Mouse (Mus musculus): ENCODE measurements around the gene Arel1. TPM values are rescaled to one million over a fixed set of nuclear protein-coding genes. Genes with fewer than 3 reads are reported as not detected.

The Arel1 gene
- polyA plus RNA-seq, 1 experiment = 42.1 TPM

DNA sequence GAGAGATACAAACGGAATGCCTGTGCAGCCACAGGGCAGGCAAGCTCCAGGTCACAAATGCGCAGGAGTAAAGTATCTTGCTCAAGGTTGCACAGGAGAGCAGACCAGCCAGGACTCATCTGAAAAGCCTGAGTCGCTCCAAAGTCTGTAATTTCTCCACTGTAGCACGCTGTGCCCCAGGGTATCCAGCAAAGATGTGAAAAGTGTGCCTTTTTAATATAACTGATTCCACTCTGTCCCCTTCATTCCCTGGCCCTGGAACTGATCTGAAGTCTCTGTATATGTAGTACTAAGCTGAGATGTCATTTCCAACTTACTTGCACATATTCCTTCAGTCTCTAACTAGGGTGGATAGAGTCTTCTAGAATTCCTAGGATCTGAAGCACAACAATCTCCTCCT is 87.9 kb downstream of the Arel1 start:
- 88% methylated on average over 4 of the region's 4 CpGs for WGBS
- H3K4me1 ChIP-seq (replicated peaks; ENCODE audit: control insufficient read depth, insufficient read depth, low read length) = no peaks in the 10 kb centered on the region
- TF ChIP-seq POLR2A (IDR thresholded peaks at IDR 0.05; ENCODE audit: control insufficient read depth, extremely low read depth, insufficient read depth, low read length, poor library complexity) (no peak), CTCF (IDR thresholded peaks at IDR 0.05; ENCODE audit: borderline replicate concordance, control insufficient read depth, extremely low read depth, insufficient read depth, low read length, poor library complexity) (no peak)
- DNase-seq = no peak
- no peaks in the 10 kb centered on the region for H3K27me3 ChIP-seq (ENCODE audit: control insufficient read depth, insufficient read depth, low read length)
- no peak overlapping the region for H3K4me3 ChIP-seq (ENCODE audit: control insufficient read depth, insufficient read depth, low read length)
- no peaks in the 10 kb centered on the region for H3K36me3 ChIP-seq (ENCODE audit: control insufficient read depth, insufficient read depth, low read length)
- H3K27ac ChIP-seq (ENCODE audit: control insufficient read depth, insufficient read depth, low read length) = no peak overlapping the region

DNA sequence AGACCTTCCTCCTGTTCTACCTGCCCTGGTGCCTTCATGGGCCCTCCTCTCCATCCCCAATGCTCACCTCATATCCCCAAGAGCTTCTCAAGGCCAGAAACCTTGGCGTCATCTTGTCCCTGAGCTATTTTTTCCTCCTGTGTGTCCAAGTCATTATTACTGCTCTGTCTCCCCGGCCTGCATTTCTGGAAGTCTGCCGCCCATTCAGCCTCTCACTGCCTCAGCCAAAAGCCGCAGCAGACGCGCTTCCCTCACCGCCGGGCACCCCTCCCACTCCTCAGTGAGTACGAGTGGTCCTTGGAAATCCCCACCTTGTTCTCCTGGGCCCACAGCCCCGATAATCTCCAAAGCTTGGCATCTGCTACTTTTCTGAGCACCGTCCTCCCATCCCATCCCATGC is 90.6 kb downstream of the Arel1 start:
- no peaks in the 10 kb centered on the region for H3K36me3 ChIP-seq (ENCODE audit: control insufficient read depth, insufficient read depth, low read length)
- 61% methylated on average over 11 of the region's 11 CpGs for WGBS
- TF ChIP-seq CTCF (IDR thresholded peaks at IDR 0.05; ENCODE audit: borderline replicate concordance, control insufficient read depth, extremely low read depth, insufficient read depth, low read length, poor library complexity) = no peak
- no peak for TF ChIP-seq POLR2A (IDR thresholded peaks at IDR 0.05; ENCODE audit: control insufficient read depth, extremely low read depth, insufficient read depth, low read length, poor library complexity)
- DNase-seq = no peak
- H3K4me1 ChIP-seq (replicated peaks; ENCODE audit: control insufficient read depth, insufficient read depth, low read length) = no peaks in the 10 kb centered on the region; the same call in 1 of the 2 replicates
- H3K27me3 ChIP-seq (ENCODE audit: control insufficient read depth, insufficient read depth, low read length) = peaks cover 13% of the 10 kb centered on the region; the same call in 1 of the 2 replicates
- H3K4me3 ChIP-seq (ENCODE audit: control insufficient read depth, insufficient read depth, low read length) = no peak overlapping the region
- no peak overlapping the region for H3K27ac ChIP-seq (ENCODE audit: control insufficient read depth, insufficient read depth, low read length)

DNA sequence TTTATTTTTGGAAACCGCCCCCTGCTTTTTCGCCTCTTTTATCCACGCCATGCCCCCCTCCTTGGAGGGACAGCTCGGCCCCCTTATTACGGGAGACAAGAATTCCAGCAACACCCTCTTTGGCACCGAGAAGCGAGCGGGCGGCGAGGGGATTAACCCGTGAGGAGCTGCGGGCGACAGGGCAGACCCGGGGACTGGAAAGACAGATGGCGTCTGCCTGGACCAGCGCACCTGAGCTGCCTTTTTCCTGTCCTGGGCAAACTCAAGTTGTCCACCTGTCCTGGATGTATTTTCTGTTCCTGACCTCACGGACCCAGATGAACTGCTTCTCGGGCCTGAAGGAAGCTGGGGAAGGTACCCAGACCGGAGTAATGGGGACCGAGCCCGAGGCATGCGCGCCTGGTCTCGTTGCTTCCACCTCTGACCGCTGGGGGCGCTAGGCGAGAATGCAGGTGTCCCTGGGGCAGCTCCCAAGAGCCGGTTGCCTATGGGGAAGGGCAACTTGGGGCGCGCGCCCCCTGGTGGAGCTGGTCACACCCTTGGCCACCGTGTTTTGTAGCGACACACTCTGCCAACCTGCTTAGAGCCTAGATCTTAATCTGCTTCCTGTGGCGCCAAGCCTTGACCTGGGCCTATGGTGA is 94.1 kb downstream of the Arel1 start, which contains the start of gene Ltbp2:
Gene Ltbp2, minus strand, starts transcription at position 52 of the 641 bp plus-strand sequence.
- peak; percentile 91 for DNase-seq
- no peak within 1 kb of the TSS for H3K27ac ChIP-seq (ENCODE audit: control insufficient read depth, insufficient read depth, low read length)
- H3K27me3 ChIP-seq (ENCODE audit: control insufficient read depth, insufficient read depth, low read length) = peaks cover 17% of the 10 kb centered on the region; the same call in 1 of the 2 replicates
- peak within 1 kb of the TSS; percentile 6 for H3K4me3 ChIP-seq (ENCODE audit: control insufficient read depth, insufficient read depth, low read length)
- peak; percentile 97 for TF ChIP-seq CTCF (IDR thresholded peaks at IDR 0.05; ENCODE audit: borderline replicate concordance, control insufficient read depth, extremely low read depth, insufficient read depth, low read length, poor library complexity)
- no peak for TF ChIP-seq POLR2A (IDR thresholded peaks at IDR 0.05; ENCODE audit: control insufficient read depth, extremely low read depth, insufficient read depth, low read length, poor library complexity)
- no peaks in the 10 kb centered on the region for H3K36me3 ChIP-seq (ENCODE audit: control insufficient read depth, insufficient read depth, low read length)
- 3% methylated on average over 34 of the region's 34 CpGs for WGBS
- no peaks in the 10 kb centered on the region; the same call in 1 of the 2 replicates for H3K4me1 ChIP-seq (replicated peaks; ENCODE audit: control insufficient read depth, insufficient read depth, low read length)

DNA sequence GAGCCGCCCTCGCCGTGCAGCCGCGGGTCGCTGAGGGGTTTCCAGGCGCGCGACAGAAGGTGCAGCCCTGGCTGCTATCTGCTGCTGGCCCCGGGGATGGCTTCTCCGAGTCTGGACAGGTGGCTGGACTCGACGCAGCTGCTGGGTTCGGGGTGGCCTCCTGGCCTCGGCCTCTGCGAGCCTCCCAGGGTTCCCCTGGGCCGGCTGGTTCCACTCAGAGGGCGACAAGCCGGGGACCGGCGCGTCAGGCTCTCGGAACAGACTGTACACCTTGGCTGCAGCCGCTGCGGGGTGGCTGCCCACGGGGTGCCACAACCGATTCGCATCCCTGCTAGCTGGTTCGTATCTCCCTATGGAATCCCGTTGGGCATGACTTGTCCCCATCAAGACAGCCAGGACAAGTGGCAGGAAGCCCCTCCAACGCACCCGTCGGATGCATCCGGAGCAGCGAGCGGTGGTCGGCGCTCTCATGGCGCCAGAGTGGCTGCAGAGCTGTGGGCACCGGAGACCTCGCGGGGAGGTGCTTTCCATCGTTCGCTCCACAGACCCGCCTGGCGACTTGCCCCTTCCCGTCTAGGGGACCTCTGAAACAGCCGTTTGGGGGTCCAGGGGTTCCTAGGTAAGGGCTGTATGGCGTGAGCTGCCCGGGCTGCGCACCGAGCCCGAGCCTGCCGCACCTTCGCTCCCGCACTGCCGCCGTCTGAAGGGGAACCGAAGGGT is 94.8 kb downstream of the Arel1 start:
- no peaks in the 10 kb centered on the region; the same call in 1 of the 2 replicates for H3K4me1 ChIP-seq (replicated peaks; ENCODE audit: control insufficient read depth, insufficient read depth, low read length)
- H3K4me3 ChIP-seq (ENCODE audit: control insufficient read depth, insufficient read depth, low read length) = peak overlapping the region; percentile 6
- H3K27me3 ChIP-seq (ENCODE audit: control insufficient read depth, insufficient read depth, low read length) = peaks cover 17% of the 10 kb centered on the region; the same call in 1 of the 2 replicates
- no peak overlapping the region for H3K27ac ChIP-seq (ENCODE audit: control insufficient read depth, insufficient read depth, low read length)
- H3K36me3 ChIP-seq (ENCODE audit: control insufficient read depth, insufficient read depth, low read length) = no peaks in the 10 kb centered on the region
- no peak for TF ChIP-seq POLR2A (IDR thresholded peaks at IDR 0.05; ENCODE audit: control insufficient read depth, extremely low read depth, insufficient read depth, low read length, poor library complexity)
- no peak for TF ChIP-seq CTCF (IDR thresholded peaks at IDR 0.05; ENCODE audit: borderline replicate concordance, control insufficient read depth, extremely low read depth, insufficient read depth, low read length, poor library complexity)
- WGBS = 2% methylated on average over 59 of the region's 59 CpGs
- peak; percentile 8 for DNase-seq

DNA sequence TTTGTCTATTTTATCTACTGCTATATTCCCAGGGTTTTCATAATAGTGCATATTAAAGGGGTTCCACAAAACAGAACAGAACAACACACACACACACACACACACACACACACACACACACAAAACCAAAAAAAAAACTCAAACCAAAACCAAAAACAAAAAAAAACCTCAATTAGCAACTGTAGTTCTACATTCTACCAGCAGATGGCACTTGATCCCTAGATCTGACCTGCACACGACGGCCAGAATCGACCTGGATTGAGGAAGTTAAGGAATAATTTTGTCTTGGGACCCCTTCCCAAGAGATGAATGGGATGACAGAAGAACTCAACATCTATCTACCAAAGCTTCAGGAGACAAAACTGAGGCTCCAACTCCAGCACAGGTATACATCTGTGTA is 97.3 kb downstream of the Arel1 start:
- H3K4me1 ChIP-seq (replicated peaks; ENCODE audit: control insufficient read depth, insufficient read depth, low read length) = no peaks in the 10 kb centered on the region; the same call in 1 of the 2 replicates
- no peaks in the 10 kb centered on the region for H3K36me3 ChIP-seq (ENCODE audit: control insufficient read depth, insufficient read depth, low read length)
- peaks cover 17% of the 10 kb centered on the region; the same call in 1 of the 2 replicates for H3K27me3 ChIP-seq (ENCODE audit: control insufficient read depth, insufficient read depth, low read length)
- no peak overlapping the region for H3K27ac ChIP-seq (ENCODE audit: control insufficient read depth, insufficient read depth, low read length)
- H3K4me3 ChIP-seq (ENCODE audit: control insufficient read depth, insufficient read depth, low read length) = no peak overlapping the region
- WGBS = 0% methylated on average over 3 of the region's 3 CpGs
- no peak for TF ChIP-seq CTCF (IDR thresholded peaks at IDR 0.05; ENCODE audit: borderline replicate concordance, control insufficient read depth, extremely low read depth, insufficient read depth, low read length, poor library complexity)
- no peak for TF ChIP-seq POLR2A (IDR thresholded peaks at IDR 0.05; ENCODE audit: control insufficient read depth, extremely low read depth, insufficient read depth, low read length, poor library complexity)
- DNase-seq = no peak

DNA sequence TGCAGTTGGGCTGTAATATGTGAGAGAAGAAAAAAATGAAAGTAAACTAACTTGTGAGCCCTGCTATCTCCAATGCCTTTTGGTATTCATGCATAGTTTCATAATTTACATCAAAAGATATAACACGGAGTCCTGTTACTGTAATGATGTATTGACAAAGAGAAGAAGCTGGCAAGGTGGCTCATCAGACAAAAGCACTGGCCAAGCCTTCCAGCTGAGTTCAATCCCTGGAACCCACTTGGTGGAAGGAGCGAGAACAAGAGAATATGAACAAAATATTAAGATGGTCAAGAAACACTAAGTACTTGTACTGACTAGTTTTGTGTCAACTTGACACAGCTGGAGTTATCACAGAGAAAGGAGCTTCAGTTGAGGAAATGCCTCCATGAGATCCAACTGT is 98.4 kb downstream of the Arel1 start:
- no peak overlapping the region for H3K27ac ChIP-seq (ENCODE audit: control insufficient read depth, insufficient read depth, low read length)
- no peaks in the 10 kb centered on the region; the same call in 1 of the 2 replicates for H3K4me1 ChIP-seq (replicated peaks; ENCODE audit: control insufficient read depth, insufficient read depth, low read length)
- TF ChIP-seq CTCF (IDR thresholded peaks at IDR 0.05; ENCODE audit: borderline replicate concordance, control insufficient read depth, extremely low read depth, insufficient read depth, low read length, poor library complexity) = no peak
- DNase-seq = no peak
- WGBS = 83% methylated on average over 2 of the region's 2 CpGs
- peaks cover 17% of the 10 kb centered on the region; the same call in 1 of the 2 replicates for H3K27me3 ChIP-seq (ENCODE audit: control insufficient read depth, insufficient read depth, low read length)
- no peak overlapping the region for H3K4me3 ChIP-seq (ENCODE audit: control insufficient read depth, insufficient read depth, low read length)
- no peaks in the 10 kb centered on the region for H3K36me3 ChIP-seq (ENCODE audit: control insufficient read depth, insufficient read depth, low read length)

Other genes starting within 250 kb of the Arel1 start
- gene Npc2, start 197.7 kb downstream of the Arel1 start, polyA plus RNA-seq (2012; rRNA removed) = 249 and 256 TPM in 2 replicates
- 60.6 and 64.2 TPM in 2 replicates for gene Isca2, start 197.6 kb downstream of the Arel1 start, polyA plus RNA-seq (2012; rRNA removed)
- 14.3 and 15.1 TPM in 2 replicates for gene Ltbp2, start 94.4 kb downstream of the Arel1 start, polyA plus RNA-seq (2012; rRNA removed)
- gene Fcf1, start within 50 bp of the Arel1 start, polyA plus RNA-seq (2012; rRNA removed) = 44.1 and 66.2 TPM in 2 replicates
- 32.1 and 40.6 TPM in 2 replicates for gene Ylpm1, start 25.4 kb upstream of the Arel1 start, polyA plus RNA-seq (2012; rRNA removed)
- 2.6 and 4.4 TPM in 2 replicates for gene Prox2, start 139.9 kb upstream of the Arel1 start, polyA plus RNA-seq (2012; rRNA removed)
- 131 and 135 TPM in 2 replicates for gene Dlst, start 139.9 kb upstream of the Arel1 start, polyA plus RNA-seq (2012; rRNA removed)
- 3.7 and 11.4 TPM in 2 replicates for gene Rps6kl1, start 180.4 kb upstream of the Arel1 start, polyA plus RNA-seq (2012; rRNA removed)
- 1.3 and 2.1 TPM in 2 replicates for gene Pgf, start 206.9 kb upstream of the Arel1 start, polyA plus RNA-seq (2012; rRNA removed)
- 191 and 250 TPM in 2 replicates for gene Eif2b2, start 248.6 kb upstream of the Arel1 start, polyA plus RNA-seq (2012; rRNA removed)